Mouse (Mus musculus) c-Kit-positive CD71-negative TER-119-negative erythroid progenitor cells, embryonic 14.5 days (primary cell): ENCODE measurements around the gene Rprd2.

Source experiments
- DNase-seq: peaks from one replicate; pipeline ENCODE4 v3.0.0-alpha.2; 2013; ENCODE audit warnings: low read depth

Gene Rprd2

DNA sequence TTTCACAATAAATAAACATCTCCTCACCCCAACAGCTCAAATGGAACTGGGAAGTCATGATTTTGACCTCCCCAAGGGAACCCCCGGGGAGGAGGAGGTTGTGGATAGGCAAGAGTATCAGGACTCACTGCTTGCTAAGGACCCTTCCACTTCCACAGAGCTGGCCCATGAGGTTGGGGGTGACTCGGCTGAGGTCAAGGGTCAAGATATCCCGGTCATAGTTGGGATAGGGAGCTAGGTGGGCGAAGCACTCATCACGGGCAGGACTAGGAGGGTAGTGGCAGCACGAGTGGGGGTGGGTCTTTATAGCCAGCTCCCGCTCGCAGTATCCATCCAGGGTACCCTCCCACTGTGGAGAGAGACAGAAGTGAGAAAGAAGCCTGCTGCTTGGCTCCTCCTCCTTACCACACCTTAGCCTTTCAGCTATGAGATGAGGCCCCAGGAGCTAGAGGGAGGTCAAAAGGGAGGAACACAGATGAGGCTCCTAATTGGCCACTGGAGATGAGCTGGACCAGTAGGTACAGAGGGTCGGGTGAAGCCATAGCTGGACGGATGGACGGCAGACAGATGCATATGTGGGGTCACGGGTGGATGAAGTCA, 83.5 kb downstream of the Rprd2 start:
- no peak for DNase-seq

DNA sequence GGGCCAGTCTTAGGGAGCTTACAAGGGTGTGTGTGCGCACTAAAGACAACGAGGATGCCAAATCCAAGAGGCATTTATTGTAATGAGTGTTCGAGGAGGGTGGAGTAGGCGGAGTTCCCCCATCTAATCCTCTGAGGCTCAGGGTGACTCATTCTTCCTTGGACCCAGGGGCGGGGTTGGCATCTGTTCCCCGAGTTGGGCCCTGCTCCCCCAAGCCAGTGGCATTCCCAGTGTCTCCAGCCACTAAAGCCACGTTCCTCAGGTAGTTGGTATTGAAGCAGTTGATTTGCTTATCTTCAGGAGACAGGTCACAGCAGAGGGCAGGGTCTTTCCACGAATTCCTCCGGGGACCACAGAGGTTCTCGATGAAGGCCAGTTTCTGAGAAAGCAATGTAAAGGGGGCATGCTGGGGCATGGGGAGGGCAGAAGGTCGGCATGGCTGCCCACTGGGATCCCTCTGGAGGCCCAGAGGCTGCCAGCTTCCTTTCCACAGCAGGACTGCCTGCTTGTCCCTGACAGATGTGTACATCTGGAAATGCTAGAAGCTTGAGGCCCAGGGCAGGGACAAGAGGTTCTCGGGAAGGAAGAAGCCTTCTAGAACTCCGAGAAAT, 84.5 kb downstream of the Rprd2 start:
- peak; percentile 31 for DNase-seq

DNA sequence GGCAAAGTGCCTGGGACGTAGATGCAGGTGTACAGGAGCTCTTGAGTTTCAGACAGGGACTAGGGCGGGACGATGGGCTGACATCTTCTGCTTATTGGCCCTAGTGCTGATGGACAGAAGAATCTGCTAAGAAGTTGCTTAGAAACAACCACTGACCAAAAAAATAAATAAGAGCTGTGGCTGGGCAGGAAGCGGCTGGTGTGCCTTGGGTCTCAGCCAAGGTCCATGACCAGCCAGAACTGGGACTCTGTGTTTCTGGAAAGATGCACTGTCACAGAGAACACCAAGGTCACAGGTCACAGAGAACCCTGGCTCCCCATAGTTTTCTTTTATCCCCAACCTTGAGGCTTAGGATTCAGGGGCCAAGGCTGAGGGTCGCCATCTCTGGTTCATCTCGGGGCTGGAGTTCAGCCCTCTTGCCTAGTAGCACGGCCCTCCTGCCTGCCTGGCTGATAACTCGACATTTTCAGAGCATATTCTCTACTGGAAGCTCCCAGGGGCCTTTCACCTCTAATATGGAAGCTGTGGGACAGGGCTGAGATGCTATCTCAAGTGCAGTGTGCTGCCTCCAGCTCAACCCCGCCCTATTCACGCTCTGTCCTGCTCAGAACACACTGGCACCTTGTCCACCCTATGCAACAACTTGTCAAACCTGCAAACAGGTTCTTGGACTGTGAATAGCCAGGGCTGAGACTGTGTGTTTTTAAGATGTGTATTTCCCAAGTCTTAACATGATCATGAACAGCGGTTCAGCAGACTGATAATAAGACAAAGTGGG, 85.7 kb downstream of the Rprd2 start:
- no peak for DNase-seq

DNA sequence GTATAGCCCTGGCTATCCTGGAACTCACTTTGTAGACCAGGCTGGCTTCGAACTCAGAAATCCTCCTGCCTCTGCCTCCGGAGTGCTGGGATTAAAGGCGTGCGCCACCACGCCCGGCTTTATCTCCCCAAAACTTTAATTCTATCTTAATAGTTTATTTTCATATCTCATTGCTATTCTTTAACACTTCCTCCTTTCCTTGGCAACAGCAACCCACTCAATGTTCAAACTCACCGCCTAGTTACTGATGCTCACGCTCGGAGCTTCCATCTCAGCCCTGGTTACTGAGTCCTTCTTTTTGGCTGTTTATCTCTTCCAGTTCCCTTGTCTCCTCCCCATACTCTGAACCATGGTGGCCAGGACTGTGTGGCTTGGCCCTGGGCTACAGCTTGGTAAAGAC, 86.4 kb downstream of the Rprd2 start:
- no peak for DNase-seq

DNA sequence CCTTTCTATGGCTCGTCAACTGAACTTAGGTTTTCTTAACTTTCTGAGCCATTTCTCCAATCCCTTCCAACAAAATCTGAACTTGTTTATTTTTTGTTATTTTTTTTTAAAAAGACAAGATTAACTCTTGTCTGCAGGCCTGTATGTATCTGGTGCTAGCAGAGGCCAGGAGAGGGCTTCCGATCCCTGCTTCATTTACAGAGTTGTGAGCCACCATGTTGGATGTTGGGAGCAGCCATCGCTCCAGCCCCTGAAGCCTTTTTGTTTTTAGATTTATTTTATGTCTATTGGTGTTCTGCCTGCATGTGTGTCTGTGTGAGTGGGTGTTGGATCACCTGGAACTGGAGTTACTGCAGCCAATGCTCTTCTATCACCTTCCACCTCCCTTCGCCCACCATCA, 86.9 kb downstream of the Rprd2 start:
- DNase-seq, result no peak

DNA sequence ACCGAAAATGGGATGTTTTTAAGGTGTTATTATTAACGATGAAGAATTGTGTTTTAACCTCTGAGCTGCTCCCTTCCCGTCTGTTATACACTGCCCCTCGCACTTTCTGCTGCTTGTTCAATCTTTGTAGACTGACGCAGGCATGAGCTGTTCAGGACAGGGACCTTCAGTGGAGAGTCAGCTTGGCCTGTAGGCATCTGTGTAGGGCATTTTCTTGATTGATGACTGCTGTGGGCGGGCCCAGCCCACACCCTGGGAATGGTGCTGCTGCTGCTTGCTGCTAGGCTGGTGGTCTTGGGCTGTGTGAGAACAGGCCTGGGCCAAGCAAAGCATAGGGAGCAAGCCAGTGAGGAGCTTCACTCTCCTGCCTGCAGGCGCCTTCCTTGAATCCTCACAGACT, 88.2 kb downstream of the Rprd2 start:
- DNase-seq, result no peak

DNA sequence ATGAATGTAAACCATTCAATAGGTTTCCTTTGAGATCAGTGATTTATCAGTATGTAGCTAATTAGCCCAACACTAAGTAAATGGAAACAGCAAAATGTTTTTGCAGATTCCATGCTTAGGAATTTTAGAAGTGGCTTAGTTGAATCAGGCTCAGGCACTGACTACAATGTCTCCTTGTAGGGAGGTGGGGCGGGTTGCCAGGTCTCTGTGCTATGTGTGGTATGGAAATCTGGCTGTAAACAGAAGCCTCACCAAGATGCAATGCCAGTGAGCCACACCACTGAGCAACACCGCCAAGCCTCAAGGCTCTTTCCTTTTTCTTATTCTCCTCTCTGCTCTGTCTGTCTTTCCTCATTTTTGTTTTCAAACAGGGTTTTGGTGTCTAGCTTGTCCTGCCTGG, 89.8 kb downstream of the Rprd2 start:
- no peak for DNase-seq

DNA sequence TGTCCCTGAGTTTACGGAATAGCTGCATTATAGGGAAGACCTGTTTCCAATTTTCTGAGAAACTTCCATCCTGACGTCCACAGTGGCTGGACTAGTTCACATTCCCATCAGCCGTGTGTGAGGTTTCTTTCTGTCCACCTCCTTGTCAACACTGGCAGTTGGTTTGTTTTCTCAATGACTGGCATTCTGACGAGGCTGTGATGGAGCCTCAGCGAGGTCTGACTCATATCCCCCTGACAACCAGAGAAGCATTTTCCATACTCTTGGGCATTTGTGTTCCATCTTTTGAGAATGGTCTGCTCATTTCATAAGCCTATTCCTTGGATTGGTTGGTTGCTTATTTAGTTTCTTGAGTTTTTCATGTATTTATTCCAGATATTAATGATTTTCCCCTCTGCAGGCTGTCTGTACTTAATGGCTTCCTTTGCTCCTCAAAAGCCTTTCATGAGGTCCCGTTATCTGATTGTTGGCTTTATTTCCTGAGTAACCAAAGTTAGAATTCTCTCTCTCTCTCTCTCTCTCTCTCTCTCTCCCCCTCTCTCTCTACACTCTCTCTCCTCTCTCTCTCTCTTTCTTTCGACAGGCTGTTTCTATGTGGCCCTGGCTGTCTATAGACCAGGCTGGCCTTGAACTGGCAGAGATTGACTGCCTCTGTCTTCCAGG, 91.8 kb downstream of the Rprd2 start:
- DNase-seq, result no peak

DNA sequence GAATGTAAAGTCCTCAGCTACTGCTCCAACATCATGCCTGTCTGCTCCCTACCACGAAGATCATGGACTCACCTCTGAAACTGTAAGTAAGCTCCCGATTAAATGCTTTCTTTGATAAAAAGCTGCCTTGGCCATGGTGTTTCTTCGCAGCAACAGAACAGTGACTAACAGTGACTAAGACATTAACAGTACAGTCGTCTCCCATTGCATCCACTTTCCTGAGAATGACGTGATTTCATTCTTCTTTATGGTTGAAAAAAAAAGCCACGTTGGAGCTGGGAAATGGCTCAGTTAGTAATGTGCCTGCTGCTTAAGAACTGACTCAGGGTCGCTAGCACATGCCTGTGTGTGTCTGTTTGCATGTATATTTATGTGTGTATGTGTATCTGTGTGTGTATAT, 92.8 kb downstream of the Rprd2 start:
- DNase-seq, result no peak

DNA sequence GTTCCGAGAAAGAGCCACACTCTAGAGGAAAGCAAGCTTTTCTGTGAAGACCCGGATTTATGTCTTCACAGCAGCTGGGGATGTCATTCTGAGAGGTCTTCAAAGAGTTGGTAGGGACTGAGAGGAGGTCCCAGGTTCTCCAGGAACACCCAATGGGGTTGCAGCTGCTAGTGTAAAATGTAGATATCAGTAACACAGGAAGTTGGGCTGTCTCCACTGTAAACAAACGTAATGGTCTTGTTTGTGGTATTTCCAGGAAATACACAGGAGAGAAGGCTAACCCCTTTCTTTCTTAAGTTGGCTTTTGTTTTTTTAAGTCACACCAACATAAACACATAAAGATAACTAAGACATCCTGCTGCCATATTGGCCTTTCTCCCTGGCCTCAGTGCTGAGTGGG, 96.3 kb downstream of the Rprd2 start:
- no peak for DNase-seq

DNA sequence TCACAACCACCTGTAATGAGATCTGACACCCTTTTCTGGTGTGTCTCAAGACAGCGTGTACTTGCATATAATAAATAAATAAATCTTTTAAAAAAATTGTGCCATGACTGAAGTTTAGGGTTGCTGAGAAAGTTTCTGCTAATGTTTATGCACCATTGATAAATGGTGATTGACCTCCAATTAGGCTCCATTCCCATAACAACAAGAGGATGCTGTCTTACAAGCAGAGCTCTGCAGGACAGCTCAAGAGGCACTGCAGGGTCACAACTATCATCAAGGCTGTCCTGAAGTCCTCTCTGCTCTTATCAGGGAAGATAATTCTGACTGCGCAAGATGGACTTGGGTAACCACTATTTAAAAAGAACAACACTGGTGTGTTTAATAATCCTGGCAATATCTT, 100.5 kb downstream of the Rprd2 start:
- DNase-seq, result no peak

DNA sequence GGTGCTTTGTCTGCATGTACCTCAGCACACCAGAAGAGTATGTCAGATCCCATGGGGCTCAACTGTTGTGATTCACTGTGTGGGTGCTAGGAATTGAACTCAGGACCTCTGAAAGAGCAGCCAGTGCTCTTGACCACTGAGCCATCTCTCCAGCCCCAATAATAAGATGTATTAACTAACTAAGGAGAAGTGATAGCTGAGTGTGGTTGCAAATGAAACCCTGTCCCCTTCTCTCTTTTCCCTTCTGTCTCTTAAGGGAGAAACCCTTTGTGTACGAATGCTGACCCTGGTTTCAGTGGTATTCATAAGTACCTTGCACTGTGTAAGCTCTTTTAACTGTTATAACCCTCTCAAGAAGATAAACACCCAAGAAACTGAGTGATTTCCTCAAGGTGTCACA, 102.6 kb downstream of the Rprd2 start:
- DNase-seq, result no peak
